Mouse (Mus musculus) olfactory bulb, adult 2 months (tissue): ENCODE results near the gene Gm49387.

Experiments
- CTCF ChIP-seq: fragments of 200-500 bp; IDR thresholded peaks from 2 replicates; pipeline ENCODE4 v1.5.1; 2012; ENCODE audit warnings: low read depth, mild to moderate bottlenecking, low read length, moderate library complexity; ENCODE audit not compliant: insufficient read depth
- POLR2A ChIP-seq: fragments of 200-500 bp; IDR thresholded peaks from 2 replicates; pipeline ENCODE4 v1.6.1; 2012; ENCODE audit warnings: mild to moderate bottlenecking, low read depth, low read length, moderate library complexity; ENCODE audit not compliant: insufficient read depth

DNA sequence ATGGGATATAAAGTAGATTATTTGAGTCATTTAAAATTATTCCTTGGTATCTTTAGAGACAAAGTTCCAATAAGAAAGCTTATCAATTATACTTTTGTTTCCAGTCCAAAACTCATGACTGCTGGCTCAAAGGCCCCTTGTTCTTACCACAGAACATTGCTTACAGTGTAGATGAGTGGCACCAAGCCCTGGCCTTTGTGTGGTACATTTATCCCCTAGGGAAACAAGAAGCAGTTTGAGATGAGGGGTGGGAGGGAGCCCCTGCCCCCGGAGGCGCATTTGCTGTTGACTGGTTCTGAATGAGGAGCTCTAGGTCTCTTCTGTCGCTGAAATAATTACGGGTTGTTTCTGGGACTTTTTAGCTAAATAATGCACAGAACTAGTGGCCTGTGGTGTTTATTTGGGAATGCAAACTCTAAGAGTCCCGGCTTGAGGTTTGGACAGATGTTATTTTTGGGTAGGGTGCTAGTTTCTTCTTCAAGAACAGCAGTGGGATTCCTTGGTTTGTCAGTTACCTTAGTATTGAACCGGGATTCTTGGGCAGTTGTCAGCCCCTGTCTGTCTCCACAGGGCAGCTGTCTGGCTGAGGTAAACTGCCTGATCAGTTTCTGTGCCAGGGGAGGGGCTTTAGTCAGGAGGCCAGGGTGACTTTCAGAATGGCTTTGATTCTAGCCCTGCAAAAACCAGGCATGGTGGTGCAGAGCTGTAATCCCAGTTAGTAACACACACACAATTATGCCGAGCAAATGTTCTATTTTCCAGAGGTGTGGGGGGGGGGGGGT lies 19.8 kb upstream of the Gm49387 start:
- no peak for TF ChIP-seq CTCF
- TF ChIP-seq POLR2A: no peak
